Mouse (Mus musculus) hindbrain, postnatal 0 days (tissue): Measurements from ENCODE around the gene Nptn. TPM values are rescaled to one million over a fixed set of nuclear protein-coding genes. Genes with fewer than 3 reads are reported as not detected.
A peak's percentile ranks its signal among the peaks of the same experiment; 100 is the strongest.

Experiments
- ATAC-seq: fragments of 200-750 bp; cut with Nextera tagmentation; 2 replicates; pipeline ENCODE4 v1.8.0; 2017; ENCODE audit warnings: mild to moderate bottlenecking, moderate TSS enrichment, moderate library complexity
- DNase-seq: peaks from one replicate; pipeline ENCODE4 v3.0.0-alpha.2; 2015; ENCODE audit warnings: low spot score
- H3K27ac ChIP-seq: fragments of 300-500 bp; sonication (generic); 2 replicates; pipeline ENCODE4 v1.5.1; 2014; ENCODE audit warnings: mild to moderate bottlenecking
- H3K27me3 ChIP-seq: fragments of 300-500 bp; sonication (generic); 2 replicates; pipeline ENCODE4 v1.6.1; 2014; ENCODE audit warnings: low read length, mixed read lengths; ENCODE audit not compliant: insufficient read depth
- H3K36me3 ChIP-seq: fragments of 300-500 bp; sonication (generic); 2 replicates; pipeline ENCODE4 v1.6.1; 2014; ENCODE audit warnings: low read length, mixed read lengths; ENCODE audit not compliant: insufficient read depth
- H3K4me1 ChIP-seq: fragments of 300-500 bp; sonication (generic); 2 replicates; pipeline ENCODE4 v1.6.1; 2014; ENCODE audit warnings: antibody characterized with exemption, low read length, mixed read lengths; ENCODE audit not compliant: insufficient read depth
- H3K4me2 ChIP-seq: fragments of 300-500 bp; sonication (generic); 2 replicates; pipeline ENCODE4 v1.6.1; 2014; ENCODE audit warnings: low read depth, mild to moderate bottlenecking, low read length, moderate library complexity, mixed read lengths
- H3K4me3 ChIP-seq: fragments of 300-500 bp; sonication (generic); 2 replicates; pipeline ENCODE4 v1.5.1; 2014; ENCODE audit warnings: low read length
- H3K9ac ChIP-seq: fragments of 300-500 bp; sonication (generic); replicated peaks from 2 replicates; pipeline ENCODE4 v1.6.1; 2014; ENCODE audit warnings: mild to moderate bottlenecking, low read length, moderate library complexity, mixed read lengths
- H3K9me3 ChIP-seq: fragments of 300-500 bp; sonication (generic); 2 replicates; pipeline ENCODE4 v1.6.1; 2016; ENCODE audit warnings: low read length, mixed read lengths
- CTCF ChIP-seq: IDR thresholded peaks from 2 replicates; pipeline ENCODE4 v1.5.1; 2016; ENCODE audit warnings: antibody characterized with exemption, control low read depth, low read depth
- WGBS: fragments of 180-500 bp; shearing (Covaris S2); extraction: QIAGEN DNeasy Blood & Tissue Kit; methylation state at CpG from one replicate; pipeline ENCODE4 v1.1.7; 2014; 5-methylcytosine and 5-hydroxymethylcytosine counted together
- polyA plus RNA-seq: library from polyadenylated mRNA; unstranded; fragments of >200 nt; fragmentation: Nextera tagmentation; extraction: Ambion mirVana; gene quantifications from 2 replicates; pipeline ENCODE4 v1.2.1, GENCODE M21; 2015
- total RNA-seq: library from RNA; depleted of rRNA; stranded (reverse); fragments of >200 nt; gene quantifications from 2 replicates; pipeline ENCODE4 v1.2.3, GENCODE M21; 2014; rRNA removed

The Nptn gene
- total RNA-seq (598 and 874 TPM in 2 replicates), polyA plus RNA-seq (267 and 268 TPM in 2 replicates)

DNA sequence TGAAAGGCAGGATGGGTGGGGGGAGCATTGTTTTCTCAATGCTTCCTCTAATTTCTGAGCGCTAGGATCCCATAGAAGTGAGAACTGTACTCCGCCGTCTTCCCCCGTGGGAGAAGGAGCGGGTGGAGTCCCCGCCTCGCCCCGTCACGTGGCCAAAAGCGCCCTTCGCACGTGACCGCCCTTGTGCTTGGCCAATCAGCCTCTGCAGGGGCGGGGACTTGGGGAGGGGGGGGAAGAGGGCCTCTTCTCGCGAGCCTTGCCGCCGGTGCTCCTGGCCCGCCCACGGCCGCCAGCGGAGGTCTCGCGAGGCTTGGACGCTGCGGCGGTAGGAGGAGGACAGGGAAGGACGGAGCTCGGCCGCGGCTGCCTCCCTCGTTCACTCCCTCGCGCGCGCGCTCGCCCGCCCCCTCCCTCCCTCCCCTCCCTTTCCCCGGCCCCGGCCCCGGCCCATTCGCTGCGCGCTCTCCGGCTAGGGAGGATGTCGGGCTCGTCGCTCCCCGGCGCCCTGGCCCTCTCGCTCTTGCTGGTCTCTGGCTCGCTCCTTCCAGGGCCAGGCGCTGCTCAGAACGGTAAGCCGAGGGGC, at the start of gene Nptn:
Gene Nptn, plus strand, starts transcription at position 283 of the 583 bp plus-strand sequence.
- WGBS, result 2% methylated on average over 33 of the region's 56 CpGs
- Histone ChIP-seq H3K4me3 (peak within 1 kb of the TSS; percentile 93), H3K4me1 (no peaks in the 10 kb centered on the region), H3K4me2 (peak within 1 kb of the TSS; percentile 76), H3K27me3 (no peaks in the 10 kb centered on the region), H3K36me3 (no peaks in the 10 kb centered on the region), H3K9ac (peak within 1 kb of the TSS; percentile 97), H3K27ac (peak within 1 kb of the TSS; percentile 99), H3K9me3 (no peaks in the 10 kb centered on the region)
- ATAC-seq (peak; percentile 99), DNase-seq (peak; percentile 99)
- TF ChIP-seq CTCF, result no peak

DNA sequence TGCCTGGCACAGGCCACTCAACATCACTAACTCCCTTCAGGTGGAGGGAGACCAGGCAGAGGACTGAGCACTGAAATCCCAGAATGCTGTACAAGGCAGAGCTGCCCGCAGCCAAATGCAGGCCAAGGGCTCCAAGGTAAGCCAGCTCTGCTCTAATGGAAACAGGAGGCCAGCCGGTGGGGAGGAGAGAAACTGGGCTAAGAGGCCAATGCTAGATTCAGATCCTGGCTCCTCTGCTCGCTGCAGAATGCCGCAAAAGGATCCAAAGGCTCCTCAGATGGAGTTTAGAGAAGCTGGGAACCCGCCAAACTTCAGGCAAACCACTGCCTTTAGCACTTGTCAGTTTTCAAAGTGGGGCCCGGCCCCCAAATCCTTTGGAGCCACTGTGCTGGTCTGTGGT, 48.7 kb upstream of the Nptn start:
- no peak for ATAC-seq
- no peak for TF ChIP-seq CTCF
- H3K4me1 ChIP-seq, result no peaks in the 10 kb centered on the region
- no peaks in the 10 kb centered on the region for H3K27me3 ChIP-seq
- H3K9me3 ChIP-seq, result no peaks in the 10 kb centered on the region
- H3K9ac ChIP-seq, result no peak overlapping the region
- WGBS, result 81% methylated on average over 6 of the region's 6 CpGs
- no peak overlapping the region for H3K4me2 ChIP-seq
- H3K4me3 ChIP-seq, result no peak overlapping the region
- H3K36me3 ChIP-seq, result peaks cover 17% of the 10 kb centered on the region
- no peak overlapping the region for H3K27ac ChIP-seq
- no peak for DNase-seq

DNA sequence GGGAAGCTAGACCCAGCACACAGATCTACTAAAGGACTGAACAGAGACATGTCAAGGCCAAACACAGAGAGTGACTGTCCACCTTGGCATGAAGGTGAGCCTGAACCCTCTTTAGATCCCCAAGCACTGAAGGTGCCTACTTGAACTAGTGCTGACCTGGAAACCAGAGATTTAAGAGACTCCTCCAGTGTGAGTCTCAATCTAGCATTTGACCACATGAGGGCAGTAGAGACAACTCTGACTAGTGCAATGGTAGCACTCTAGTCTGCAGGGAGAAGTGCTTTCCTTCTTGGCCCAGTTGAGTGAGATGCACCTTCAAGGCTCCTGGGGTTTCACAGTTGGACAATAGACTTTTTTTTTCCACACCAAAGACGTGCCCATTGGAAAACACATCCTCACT, 47.3 kb upstream of the Nptn start:
- no peaks in the 10 kb centered on the region for H3K4me1 ChIP-seq
- no peak for ATAC-seq
- H3K27me3 ChIP-seq, result no peaks in the 10 kb centered on the region
- H3K9ac ChIP-seq, result no peak overlapping the region
- DNase-seq, result peak; percentile 88
- peak; percentile 84 for TF ChIP-seq CTCF
- H3K36me3 ChIP-seq, result peaks cover 17% of the 10 kb centered on the region
- no peaks in the 10 kb centered on the region for H3K9me3 ChIP-seq
- H3K4me2 ChIP-seq, result no peak overlapping the region
- no peak overlapping the region for H3K4me3 ChIP-seq
- whole genome bisulfite sequencing, result 39% methylated on average over 1 of the region's 1 CpGs
- no peak overlapping the region for H3K27ac ChIP-seq

DNA sequence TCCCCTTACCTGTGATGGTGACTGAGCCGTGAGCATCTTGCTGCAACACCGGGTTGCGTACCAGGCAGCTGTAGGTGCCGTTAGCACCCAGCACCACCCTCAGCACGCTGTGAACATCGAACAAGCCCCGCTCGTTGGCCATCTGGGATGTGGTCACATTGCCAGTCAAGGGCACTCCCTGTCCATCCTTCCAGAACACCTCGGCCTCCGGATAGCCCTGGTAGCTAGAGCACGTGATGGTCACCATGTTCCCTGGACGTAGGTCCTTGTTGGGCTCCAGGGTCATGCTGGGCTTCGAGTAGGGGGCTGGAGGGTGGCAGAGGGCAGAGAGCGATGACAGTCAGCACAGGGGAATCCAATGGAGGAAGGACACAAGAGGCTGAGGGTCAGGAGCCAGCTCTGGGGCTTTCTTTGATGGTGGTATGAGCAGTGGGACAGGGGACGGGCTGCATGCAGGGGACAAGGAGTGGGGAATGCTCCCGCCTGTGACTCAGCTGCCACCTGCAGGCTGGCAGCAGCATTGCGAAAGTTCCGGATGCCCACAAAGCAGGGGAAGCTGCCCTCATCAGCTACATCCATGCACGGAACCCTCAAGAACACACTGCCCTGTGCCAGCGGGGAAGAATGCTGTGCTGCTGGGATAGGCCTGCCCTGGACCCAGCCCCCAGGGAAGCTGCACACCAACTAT, 46.4 kb upstream of the Nptn start:
- Histone ChIP-seq H3K9me3 (no peaks in the 10 kb centered on the region), H3K36me3 (peaks cover 13% of the 10 kb centered on the region; the same call in 1 of the 2 replicates), H3K27me3 (no peaks in the 10 kb centered on the region), H3K9ac (no peak overlapping the region), H3K4me1 (no peaks in the 10 kb centered on the region), H3K4me3 (no peak overlapping the region), H3K4me2 (no peak overlapping the region), H3K27ac (no peak overlapping the region)
- peak; percentile 46 for ATAC-seq
- 74% methylated on average over 20 of the region's 20 CpGs for WGBS
- peak; percentile 92 for TF ChIP-seq CTCF
- peak; percentile 76 for DNase-seq

DNA sequence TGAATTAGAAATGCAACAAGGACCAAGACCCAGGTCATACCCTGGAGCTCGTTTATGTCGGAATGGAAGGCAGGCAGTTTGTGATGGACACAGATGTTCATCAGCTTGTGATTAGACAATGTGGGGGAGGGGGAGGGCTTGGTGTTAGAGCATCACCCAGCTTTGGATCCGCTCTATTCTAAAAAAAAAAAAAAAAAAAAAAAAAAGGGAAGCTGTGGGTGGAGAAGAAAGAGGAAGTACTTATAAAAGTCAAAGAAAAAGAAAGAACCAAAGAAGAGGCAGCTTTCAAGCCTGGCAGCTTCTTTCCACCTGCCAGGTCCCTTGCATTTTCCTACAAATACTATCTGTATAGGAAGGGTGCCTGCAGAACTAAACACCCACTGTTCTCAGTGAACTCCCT, 44.3 kb upstream of the Nptn start:
- Histone ChIP-seq H3K4me1 (0 out of 2 replicates have a peak, but pooled peaks cover 5% of the 10 kb centered on the region), H3K27ac (no peak overlapping the region), H3K9ac (no peak overlapping the region), H3K4me2 (no peak overlapping the region), H3K36me3 (peaks cover 13% of the 10 kb centered on the region; the same call in 1 of the 2 replicates), H3K9me3 (no peaks in the 10 kb centered on the region), H3K4me3 (no peak overlapping the region), H3K27me3 (no peaks in the 10 kb centered on the region)
- TF ChIP-seq CTCF, result no peak
- WGBS, result 79% methylated on average over 3 of the region's 3 CpGs
- DNase-seq, result no peak
- no peak for ATAC-seq

DNA sequence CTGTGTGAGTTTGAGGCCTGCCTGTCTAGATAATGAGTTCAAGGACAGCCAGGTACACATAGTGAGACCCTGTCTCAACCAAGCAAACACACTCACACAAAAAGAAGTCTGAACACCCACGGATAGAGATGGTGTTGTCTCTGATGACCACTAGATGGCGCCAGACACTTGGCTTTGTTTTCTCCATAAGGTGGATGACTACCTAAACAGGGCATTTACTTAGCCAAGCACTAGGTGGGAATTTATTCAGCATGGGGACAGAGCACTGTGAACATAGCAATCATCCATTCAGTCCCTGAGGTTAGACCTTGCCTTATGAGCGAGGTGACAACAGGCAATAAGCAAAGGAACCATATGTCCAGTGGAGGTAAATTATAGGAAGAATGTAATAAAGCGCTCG, 42.2 kb upstream of the Nptn start:
- Histone ChIP-seq H3K36me3 (0 out of 2 replicates have a peak, but pooled peaks cover 9% of the 10 kb centered on the region), H3K9me3 (no peaks in the 10 kb centered on the region), H3K4me1 (0 out of 2 replicates have a peak, but pooled peaks cover 5% of the 10 kb centered on the region), H3K27ac (no peak overlapping the region), H3K9ac (no peak overlapping the region), H3K27me3 (no peaks in the 10 kb centered on the region), H3K4me2 (no peak overlapping the region), H3K4me3 (no peak overlapping the region)
- 49% methylated on average over 5 of the region's 5 CpGs for WGBS
- ATAC-seq (peak; percentile 35; the same call in 1 of the 2 replicates), DNase-seq (peak; percentile 88)
- peak; percentile 99 for TF ChIP-seq CTCF
